In the genomic region with DNA sequence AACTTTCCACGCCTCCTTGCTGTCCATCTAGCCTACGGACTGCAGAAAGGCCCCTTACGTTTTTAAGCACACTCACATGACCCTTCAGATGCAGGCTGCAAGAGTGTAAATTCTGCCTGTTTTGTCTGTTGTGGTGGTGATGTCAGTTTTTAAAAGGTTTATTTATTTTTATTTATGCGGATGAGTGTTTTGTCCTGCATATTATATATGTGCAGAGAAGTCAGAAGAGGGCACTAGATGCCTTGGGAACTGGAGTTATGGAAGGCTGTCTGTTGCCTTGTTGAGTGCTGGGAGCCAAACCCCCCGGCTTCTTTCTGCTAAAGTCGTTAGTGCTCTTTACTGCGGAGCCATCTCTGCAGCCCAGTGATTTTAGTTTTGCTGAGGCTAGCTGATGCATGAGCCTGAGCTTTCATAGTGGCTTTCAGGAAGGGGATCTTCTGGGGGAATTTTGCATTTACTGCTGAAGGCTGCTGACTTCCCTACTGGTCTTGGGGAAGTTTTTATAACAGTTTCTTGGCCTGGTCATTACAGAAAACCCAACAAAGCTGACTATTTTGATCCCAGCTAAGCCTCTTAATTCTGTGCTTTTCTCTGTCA, we compare ENCODE assay signal across 12 mouse cellular contexts. TPM values are rescaled to one million over a fixed set of nuclear protein-coding genes. Genes with fewer than 3 reads are reported as not detected.
DNase-seq lines count a peak whose midpoint lies in the region; ATAC-seq and TF ChIP-seq lines count a peak whose summit lies in the region.
"Had no signal": no experiment of that assay in that cellular context is flagged by ENCODE, and none has a peak within 500 bp of the region (broad histone marks: within the 10 kb centered on the region; RNA-seq: fewer than 3 reads in every experiment).

No protein-coding gene starts in this region.

- WGBS in heart, embryonic 15.5 days: 50% methylated on average over 7 of the region's 7 CpGs
- WGBS in intestine, embryonic 15.5 days: 61% methylated on average over 7 of the region's 7 CpGs

- H3K4me1 ChIP-seq in heart, embryonic 15.5 days (replicated peaks): peaks cover 38% of the 10 kb centered on the region
- no peaks in the 10 kb centered on the region for H3K4me1 ChIP-seq in intestine, embryonic 15.5 days (replicated peaks)
- H3K4me1 ChIP-seq: hindbrain, embryonic 13.5 days had no signal

- H3K4me2 ChIP-seq in heart, embryonic 15.5 days: peak overlapping the region; percentile 13; the same call in 1 of the 2 replicates
- no peak overlapping the region for H3K4me2 ChIP-seq in intestine, embryonic 15.5 days (replicated peaks)
- H3K4me2 ChIP-seq: hindbrain, embryonic 13.5 days; lung, embryonic 15.5 days had no signal

- no peak for ATAC-seq in heart, embryonic 15.5 days (replicated peaks; ENCODE audit: insufficient number of reproducible peaks, insufficient read depth, low FRiP score, low read depth)
- no peak for ATAC-seq in intestine, embryonic 15.5 days
- ATAC-seq: forebrain, embryonic 14.5 days had no signal

- no peak overlapping the region for H3K4me3 ChIP-seq in heart, embryonic 15.5 days
- no peak overlapping the region for H3K4me3 ChIP-seq in intestine, embryonic 15.5 days (replicated peaks)
- H3K4me3 ChIP-seq in left cerebral cortex, adult 2 months: no peak overlapping the region
- H3K4me3 ChIP-seq: hindbrain, embryonic 13.5 days; lung, embryonic 15.5 days had no signal

- no peak; the same call in 1 of the 2 replicates for TF ChIP-seq CTCF in left cerebral cortex, adult 2 months (IDR thresholded peaks at IDR 0.05)

- H3K9me3 ChIP-seq in heart, embryonic 15.5 days (replicated peaks): no peaks in the 10 kb centered on the region
- no peaks in the 10 kb centered on the region for H3K9me3 ChIP-seq in intestine, embryonic 15.5 days
- H3K9me3 ChIP-seq: hindbrain, embryonic 13.5 days; lung, embryonic 15.5 days had no signal

- peaks cover 11% of the 10 kb centered on the region for H3K36me3 ChIP-seq in heart, embryonic 15.5 days
- H3K36me3 ChIP-seq in intestine, embryonic 15.5 days: peaks cover 7% of the 10 kb centered on the region; the same call in 1 of the 2 replicates
- H3K36me3 ChIP-seq: hindbrain, embryonic 13.5 days had no signal

- no peak overlapping the region for H3K9ac ChIP-seq in heart, embryonic 15.5 days
- H3K9ac ChIP-seq in intestine, embryonic 15.5 days: no peak overlapping the region
- H3K9ac ChIP-seq: hindbrain, embryonic 13.5 days; lung, embryonic 15.5 days had no signal

- peak; percentile 26 for DNase-seq in adrenal gland, adult 2 months
- no peak for DNase-seq in adrenal gland, adult 8-10 months
- no peak for DNase-seq in heart, postnatal 14 days
- peak; percentile 35 for DNase-seq in retina, postnatal 1 day
- DNase-seq in retina, embryonic 14.5 days (ENCODE audit: low spot score): no peak
- DNase-seq in left cerebral cortex, adult 2 months (ENCODE audit: extremely low spot score in 1 of 2, low spot score in 2 of 2): no peak
- DNase-seq: cerebellum, adult 9-11 months had no signal

- intact Hi-C loops in heart, postnatal 14 days (cut with DNase I): no loop called here
- intact Hi-C loops in left cerebral cortex, adult 2 months (cut with DNase I): no loop called here

- no peaks in the 10 kb centered on the region for H3K27me3 ChIP-seq in heart, embryonic 15.5 days
- no peaks in the 10 kb centered on the region for H3K27me3 ChIP-seq in intestine, embryonic 15.5 days (replicated peaks)
- H3K27me3 ChIP-seq: hindbrain, embryonic 13.5 days; lung, embryonic 15.5 days had no signal

- no peak overlapping the region; the same call in 1 of the 2 replicates for H3K27ac ChIP-seq in heart, embryonic 15.5 days
- no peak overlapping the region for H3K27ac ChIP-seq in intestine, embryonic 15.5 days
- no peak overlapping the region; the same call in 1 of the 2 replicates for H3K27ac ChIP-seq in left cerebral cortex, adult 2 months
- H3K27ac ChIP-seq: hindbrain, embryonic 13.5 days; lung, embryonic 15.5 days had no signal

RNA-seq across cellular contexts. Expression of gene Cflar, which starts 12.6 kb away (rescaled TPM):
- 100 to 1,000 TPM in 1 of 2 experiments, 10 to 100 TPM in 1; 97.4 to 113 TPM for total RNA-seq in adrenal gland, adult 2 months (2021)
- polyA plus RNA-seq in adrenal gland, adult 2 months (2012; rRNA removed): 37.3 and 41.7 TPM in 2 replicates
- 100 to 1,000 TPM; 108 to 144 (median 125) TPM for total RNA-seq in adrenal gland, adult 8-10 months (2022)
- 37.0 and 37.7 TPM in 2 replicates for polyA plus RNA-seq in heart, embryonic 15.5 days (2015; fragmentation: Nextera tagmentation; extraction: Ambion mirVana)
- total RNA-seq in heart, postnatal 14 days (2021): 10 to 100 TPM; 64.7 to 70.4 TPM
- 29.2 and 30.0 TPM in 2 replicates for polyA plus RNA-seq in intestine, embryonic 15.5 days (2015; fragmentation: Nextera tagmentation; extraction: Ambion mirVana)
- 10 to 100 TPM; 25.1 to 30.1 TPM for total RNA-seq in left cerebral cortex, adult 2 months (2021)

RNA-seq across cellular contexts. Expression of gene Als2cr12, which starts 28.1 kb away (rescaled TPM):
- 1 to 10 TPM; 1.1 to 3.4 TPM for total RNA-seq in adrenal gland, adult 2 months (2021)
- polyA plus RNA-seq in adrenal gland, adult 2 months (2012; rRNA removed): 0.46 TPM in 1 of 2 replicates, not detected in the other
- total RNA-seq in adrenal gland, adult 8-10 months (2022): 1 to 10 TPM in 1 of 4 experiments, under 1 TPM in 3; 0.17 to 1.0 (median 0.76) TPM
- polyA plus RNA-seq in heart, embryonic 15.5 days (2015; fragmentation: Nextera tagmentation; extraction: Ambion mirVana): not detected in 2 replicates
- total RNA-seq in heart, postnatal 14 days (2021): not detected
- 1.5 and 1.6 TPM in 2 replicates for polyA plus RNA-seq in intestine, embryonic 15.5 days (2015; fragmentation: Nextera tagmentation; extraction: Ambion mirVana)
- total RNA-seq in left cerebral cortex, adult 2 months (2021): not detected
- polyA plus RNA-seq: forebrain, embryonic 14.5 days; hindbrain, embryonic 13.5 days had no signal

Comparison
In these comparisons a context has a peak if more than half of its experiments do, and no peak if none do; other contexts are left out.
1. DNase-seq: peak in adrenal gland, adult 2 months (single experiment) and retina, postnatal 1 day (single experiment); none in adrenal gland, adult 8-10 months (single experiment), heart, postnatal 14 days (0 of 2), retina, embryonic 14.5 days (single experiment) and left cerebral cortex, adult 2 months (0 of 2).